Comparison of ENCODE assay signal across 9 mouse cellular contexts in the genomic region with DNA sequence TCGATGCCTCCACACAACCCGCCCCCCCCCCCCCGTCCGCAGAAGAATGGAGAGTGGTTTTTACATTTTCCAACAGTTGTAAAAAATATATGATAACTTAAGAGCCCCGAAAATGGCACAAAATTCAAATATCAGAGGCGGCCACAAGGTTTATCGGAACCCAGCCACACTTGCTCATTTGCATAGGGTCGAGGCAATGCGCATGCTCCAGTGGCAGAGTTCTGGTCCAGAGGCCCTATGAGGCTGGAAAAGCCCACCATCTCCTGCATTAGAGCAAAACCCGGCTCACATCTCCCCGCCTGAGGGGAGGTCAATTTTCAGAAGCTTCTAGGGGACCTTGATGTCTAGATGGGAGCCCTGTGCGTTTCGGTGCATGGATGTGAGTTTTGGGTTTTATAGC. TPM values are rescaled to one million over a fixed set of nuclear protein-coding genes. Genes with fewer than 3 reads are reported as not detected.
DNase-seq lines count a peak whose midpoint lies in the region; ATAC-seq and TF ChIP-seq lines count a peak whose summit lies in the region.
"Had no signal": no experiment of that assay in that cellular context is flagged by ENCODE, and none has a peak within 500 bp of the region (broad histone marks: within the 10 kb centered on the region; RNA-seq: fewer than 3 reads in every experiment).

No protein-coding gene starts in this region.

- peak overlapping the region; percentile 19; the same call in 1 of the 2 replicates for H3K4me2 ChIP-seq in liver, embryonic 12.5 days
- no peak overlapping the region for H3K4me2 ChIP-seq in liver, postnatal 0 days (ENCODE audit: low read depth, low read length)
- peak overlapping the region; percentile 43 for H3K4me2 ChIP-seq in embryonic facial prominence, embryonic 11.5 days (ENCODE audit: low read depth, low read length)
- peak overlapping the region; percentile 49 for H3K4me2 ChIP-seq in hindbrain, embryonic 11.5 days (replicated peaks; ENCODE audit: low read depth, low read length)
- H3K4me2 ChIP-seq in midbrain, embryonic 16.5 days (ENCODE audit: low read length), result peak overlapping the region; percentile 95

- TF ChIP-seq EP300 in liver, postnatal 0 days (IDR thresholded peaks at IDR 0.05; ENCODE audit: low read depth), result no peak

- H3K36me3 ChIP-seq in liver, embryonic 12.5 days, result no peaks in the 10 kb centered on the region
- H3K36me3 ChIP-seq in liver, postnatal 0 days (replicated peaks; ENCODE audit: insufficient read depth, low read length), result no peaks in the 10 kb centered on the region
- no peaks in the 10 kb centered on the region for H3K36me3 ChIP-seq in embryonic facial prominence, embryonic 11.5 days (replicated peaks; ENCODE audit: control insufficient read depth, insufficient read depth, low read depth, low read length)
- no peaks in the 10 kb centered on the region for H3K36me3 ChIP-seq in hindbrain, embryonic 11.5 days (ENCODE audit: control insufficient read depth, insufficient read depth, low read length)
- no peaks in the 10 kb centered on the region for H3K36me3 ChIP-seq in midbrain, embryonic 16.5 days (ENCODE audit: control insufficient read depth, insufficient read depth, low read length)

- no peak overlapping the region for H3K9ac ChIP-seq in liver, embryonic 12.5 days
- no peak overlapping the region for H3K9ac ChIP-seq in liver, postnatal 0 days (replicated peaks)
- H3K9ac ChIP-seq in embryonic facial prominence, embryonic 11.5 days (replicated peaks; ENCODE audit: low read length), result no peak overlapping the region
- 0 out of 2 replicates have a peak overlapping the region, but pooled peaks have one; percentile 32 for H3K9ac ChIP-seq in hindbrain, embryonic 11.5 days (ENCODE audit: low read depth, low read length)
- H3K9ac ChIP-seq in midbrain, embryonic 16.5 days (ENCODE audit: low read depth, low read length), result peak overlapping the region; percentile 15; the same call in 1 of the 2 replicates

- WGBS in liver, embryonic 12.5 days (ENCODE audit: insufficient replicate concordance), result 49% methylated on average over 13 of the region's 13 CpGs
- WGBS in liver, postnatal 0 days (ENCODE audit: insufficient replicate concordance), result 38% methylated on average over 13 of the region's 13 CpGs
- WGBS in embryonic facial prominence, embryonic 11.5 days, result 37% methylated on average over 13 of the region's 13 CpGs
- WGBS in hindbrain, embryonic 11.5 days, result 34% methylated on average over 13 of the region's 13 CpGs
- 33% methylated on average over 13 of the region's 13 CpGs for WGBS in midbrain, embryonic 16.5 days

- TF ChIP-seq CTCF in liver, postnatal 0 days (IDR thresholded peaks at IDR 0.05; ENCODE audit: low read depth), result no peak

- H3K27ac ChIP-seq in liver, embryonic 12.5 days, result no peak overlapping the region
- no peak overlapping the region for H3K27ac ChIP-seq in liver, postnatal 0 days (ENCODE audit: low read depth)
- H3K27ac ChIP-seq in embryonic facial prominence, embryonic 11.5 days (replicated peaks; ENCODE audit: low read depth, low read length), result no peak overlapping the region
- H3K27ac ChIP-seq in hindbrain, embryonic 11.5 days (ENCODE audit: low read depth, low read length), result no peak overlapping the region
- H3K27ac ChIP-seq in midbrain, embryonic 16.5 days (ENCODE audit: low read length), result no peak overlapping the region
- H3K27ac ChIP-seq: macrophage had no signal

- H3K27me3 ChIP-seq in liver, embryonic 12.5 days (replicated peaks), result peaks cover 77% of the 10 kb centered on the region
- peaks cover 54% of the 10 kb centered on the region for H3K27me3 ChIP-seq in liver, postnatal 0 days (ENCODE audit: insufficient read depth, low read length)
- peaks cover 28% of the 10 kb centered on the region for H3K27me3 ChIP-seq in embryonic facial prominence, embryonic 11.5 days (ENCODE audit: control insufficient read depth, insufficient read depth, low read length)
- peaks cover 29% of the 10 kb centered on the region for H3K27me3 ChIP-seq in hindbrain, embryonic 11.5 days (ENCODE audit: control insufficient read depth, insufficient read depth, low read length)
- no peaks in the 10 kb centered on the region for H3K27me3 ChIP-seq in midbrain, embryonic 16.5 days (ENCODE audit: control insufficient read depth, insufficient read depth, low read depth, low read length)

- H3K4me3 ChIP-seq in liver, embryonic 12.5 days, result no peak overlapping the region
- H3K4me3 ChIP-seq in liver, postnatal 0 days (ENCODE audit: low read depth, low read length), result no peak overlapping the region
- peak overlapping the region; percentile 5; the same call in 1 of the 2 replicates for H3K4me3 ChIP-seq in embryonic facial prominence, embryonic 11.5 days (ENCODE audit: low read depth, low read length)
- H3K4me3 ChIP-seq in hindbrain, embryonic 11.5 days (ENCODE audit: low read depth, low read length), result peak overlapping the region; percentile 20
- H3K4me3 ChIP-seq in midbrain, embryonic 16.5 days (ENCODE audit: low read depth, low read length), result peak overlapping the region; percentile 25

- H3K9me3 ChIP-seq in liver, embryonic 12.5 days (replicated peaks), result no peaks in the 10 kb centered on the region
- no peaks in the 10 kb centered on the region for H3K9me3 ChIP-seq in liver, postnatal 0 days (ENCODE audit: low read length)
- H3K9me3 ChIP-seq in embryonic facial prominence, embryonic 11.5 days (replicated peaks; ENCODE audit: control insufficient read depth, low read length), result no peaks in the 10 kb centered on the region
- H3K9me3 ChIP-seq in hindbrain, embryonic 11.5 days (ENCODE audit: control insufficient read depth, low read length), result no peaks in the 10 kb centered on the region
- H3K9me3 ChIP-seq in midbrain, embryonic 16.5 days (replicated peaks; ENCODE audit: control insufficient read depth, low read length, poor library complexity, severe bottlenecking), result no peaks in the 10 kb centered on the region

- 0 out of 2 replicates have a peak, but pooled peaks cover 14% of the 10 kb centered on the region for H3K4me1 ChIP-seq in liver, embryonic 12.5 days
- H3K4me1 ChIP-seq in liver, postnatal 0 days (ENCODE audit: insufficient read depth), result no peaks in the 10 kb centered on the region
- H3K4me1 ChIP-seq in embryonic facial prominence, embryonic 11.5 days (ENCODE audit: control insufficient read depth, insufficient read depth, low read length), result peaks cover 13% of the 10 kb centered on the region
- H3K4me1 ChIP-seq in hindbrain, embryonic 11.5 days (replicated peaks; ENCODE audit: control insufficient read depth, insufficient read depth, low read length), result peaks cover 11% of the 10 kb centered on the region
- peaks cover 50% of the 10 kb centered on the region for H3K4me1 ChIP-seq in midbrain, embryonic 16.5 days (ENCODE audit: control insufficient read depth, insufficient read depth, low read length)

- ATAC-seq in liver, embryonic 12.5 days, result no peak
- no peak for ATAC-seq in liver, postnatal 0 days
- ATAC-seq in embryonic facial prominence, embryonic 11.5 days (replicated peaks; ENCODE audit: insufficient number of reproducible peaks, low FRiP score, low TSS enrichment, low read depth), result no peak
- ATAC-seq in hindbrain, embryonic 11.5 days (ENCODE audit: low FRiP score), result no peak
- ATAC-seq in midbrain, embryonic 16.5 days, result no peak
- no peak for ATAC-seq in CD4-positive, CD25-positive, alpha-beta regulatory T cell, adult 4 months

- no peak for DNase-seq in liver, postnatal 0 days
- no peak for DNase-seq in embryonic facial prominence, embryonic 11.5 days (ENCODE audit: low spot score)
- no peak for DNase-seq in hindbrain, embryonic 11.5 days (ENCODE audit: low spot score)
- DNase-seq in adrenal gland, adult (ENCODE audit: inconsistent age in 2 of 2, low spot score in 1 of 2), result no peak
- no peak for DNase-seq in adrenal gland, postnatal 10 days

RNA-seq across cellular contexts. Expression of gene Dtx1, which starts 4.8 kb away (rescaled TPM):
- polyA plus RNA-seq in liver, embryonic 12.5 days (2016; fragmentation: Nextera tagmentation; extraction: Ambion mirVana), result 0.37 and 0.67 TPM in 2 replicates
- polyA plus RNA-seq in liver, postnatal 0 days (2015; fragmentation: Nextera tagmentation; extraction: Ambion mirVana), result 0.23 and 0.25 TPM in 2 replicates
- 3.3 TPM in 2 replicates for polyA plus RNA-seq in embryonic facial prominence, embryonic 11.5 days (2014; fragmentation: Nextera tagmentation; extraction: Ambion mirVana)
- 4.6 and 5.0 TPM in 2 replicates for polyA plus RNA-seq in hindbrain, embryonic 11.5 days (2014; fragmentation: Nextera tagmentation; extraction: Ambion mirVana)
- polyA plus RNA-seq in midbrain, embryonic 16.5 days (2015; fragmentation: Nextera tagmentation; extraction: Ambion mirVana), result 49.6 and 50.2 TPM in 2 replicates
- total RNA-seq in adrenal gland, postnatal 10 days (2021), result 1 to 10 TPM; 7.4 to 9.2 TPM
- polyA plus RNA-seq in CD4-positive, CD25-positive, alpha-beta regulatory T cell, adult 4 months (2017; shearing (Covaris generic)), result 10 to 100 TPM; 33.4 to 47.7 TPM

RNA-seq across cellular contexts. Expression of gene Oas2, which starts 42.7 kb away (rescaled TPM):
- polyA plus RNA-seq in liver, embryonic 12.5 days (2016; fragmentation: Nextera tagmentation; extraction: Ambion mirVana), result 0.26 and 0.37 TPM in 2 replicates
- 0.83 and 1.1 TPM in 2 replicates for polyA plus RNA-seq in liver, postnatal 0 days (2015; fragmentation: Nextera tagmentation; extraction: Ambion mirVana)
- polyA plus RNA-seq in embryonic facial prominence, embryonic 11.5 days (2014; fragmentation: Nextera tagmentation; extraction: Ambion mirVana), result 0.17 and 0.43 TPM in 2 replicates
- 0.13 TPM in 1 of 2 replicates, not detected in the other for polyA plus RNA-seq in hindbrain, embryonic 11.5 days (2014; fragmentation: Nextera tagmentation; extraction: Ambion mirVana)
- polyA plus RNA-seq in midbrain, embryonic 16.5 days (2015; fragmentation: Nextera tagmentation; extraction: Ambion mirVana), result 0.14 and 0.26 TPM in 2 replicates
- under 1 TPM; 0.09 to 0.24 TPM for total RNA-seq in adrenal gland, postnatal 10 days (2021)
- polyA plus RNA-seq in CD4-positive, CD25-positive, alpha-beta regulatory T cell, adult 4 months (2017; shearing (Covaris generic)), result 1 to 10 TPM; 1.6 to 3.6 TPM

RNA-seq across cellular contexts. Expression of gene Rasal1, which starts 58.4 kb away (rescaled TPM):
- 0.19 and 0.20 TPM in 2 replicates for polyA plus RNA-seq in liver, embryonic 12.5 days (2016; fragmentation: Nextera tagmentation; extraction: Ambion mirVana)
- 0.20 and 0.36 TPM in 2 replicates for polyA plus RNA-seq in liver, postnatal 0 days (2015; fragmentation: Nextera tagmentation; extraction: Ambion mirVana)
- polyA plus RNA-seq in embryonic facial prominence, embryonic 11.5 days (2014; fragmentation: Nextera tagmentation; extraction: Ambion mirVana), result 0.34 TPM in 1 of 2 replicates, not detected in the other
- not detected in 2 replicates for polyA plus RNA-seq in hindbrain, embryonic 11.5 days (2014; fragmentation: Nextera tagmentation; extraction: Ambion mirVana)
- 2.4 and 4.9 TPM in 2 replicates for polyA plus RNA-seq in midbrain, embryonic 16.5 days (2015; fragmentation: Nextera tagmentation; extraction: Ambion mirVana)
- 1 to 10 TPM; 6.9 to 8.9 TPM for total RNA-seq in adrenal gland, postnatal 10 days (2021)
- polyA plus RNA-seq in CD4-positive, CD25-positive, alpha-beta regulatory T cell, adult 4 months (2017; shearing (Covaris generic)), result 10 to 100 TPM in 1 of 2 experiments, 1 to 10 TPM in 1; 7.2 to 15.4 TPM
- polyA plus RNA-seq: macrophage had no signal

Comparison
In these comparisons a context has a peak if more than half of its experiments do, and no peak if none do; other contexts are left out.
1. H3K4me3 ChIP-seq: peak in embryonic facial prominence, embryonic 11.5 days (single experiment), hindbrain, embryonic 11.5 days (single experiment) and midbrain, embryonic 16.5 days (single experiment); none in liver, embryonic 12.5 days (single experiment) and liver, postnatal 0 days (single experiment).
2. H3K9ac ChIP-seq: peak in hindbrain, embryonic 11.5 days (single experiment) and midbrain, embryonic 16.5 days (single experiment); none in liver, embryonic 12.5 days (single experiment), liver, postnatal 0 days (single experiment) and embryonic facial prominence, embryonic 11.5 days (single experiment).